In genomic region chr1:117519498-117520032, GRCm38 (mm10) we compare ENCODE assay signal across 9 mouse cellular contexts.
DNase-seq lines count a peak whose midpoint lies in the region; ATAC-seq and TF ChIP-seq lines count a peak whose summit lies in the region.
"Had no signal": no experiment of that assay in that cellular context is flagged by ENCODE, and none has a peak within 500 bp of the region (broad histone marks: within the 10 kb centered on the region; RNA-seq: fewer than 3 reads in every experiment).

No protein-coding gene starts in this region.

- no peak for TF ChIP-seq EP300 in CH12.LX (IDR thresholded peaks at IDR 0.05; ENCODE audit: low read length)

- DNase-seq in gastrocnemius, adult 2 months = no peak
- no peak for DNase-seq in gastrocnemius, adult 8-10 months (ENCODE audit: low spot score in 2 of 2)
- DNase-seq in CH12.LX (ENCODE audit: extremely low read depth) = no peak
- peak; percentile 4 for DNase-seq in embryonic facial prominence, embryonic 14.5 days (ENCODE audit: low spot score)
- peak; percentile 1 to 2 for DNase-seq in layer of hippocampus, postnatal 36 days
- no peak for DNase-seq in urinary bladder, postnatal 36 days (ENCODE audit: low spot score in 2 of 2)
- no peak for DNase-seq in urinary bladder, postnatal 14 days (ENCODE audit: low spot score)
- DNase-seq in gastrocnemius, postnatal 25 days = no peak

- no peak overlapping the region for H3K4me3 ChIP-seq in gastrocnemius, adult 2 months
- no peak overlapping the region for H3K4me3 ChIP-seq in CH12.LX (replicated peaks in 1 of 3; ENCODE audit: low read depth in 2 of 3, low read length in 2 of 3, poor library complexity in 1 of 3)
- no peak overlapping the region for H3K4me3 ChIP-seq in embryonic facial prominence, embryonic 14.5 days (ENCODE audit: low read depth, low read length)

- H3K27me3 ChIP-seq in CH12.LX (replicated peaks) = no peaks in the 10 kb centered on the region
- H3K27me3 ChIP-seq in embryonic facial prominence, embryonic 14.5 days (replicated peaks; ENCODE audit: control insufficient read depth, insufficient read depth, low read length) = no peaks in the 10 kb centered on the region

- H3K9me3 ChIP-seq in CH12.LX (replicated peaks; ENCODE audit: low read length) = peaks cover 11% of the 10 kb centered on the region
- no peaks in the 10 kb centered on the region for H3K9me3 ChIP-seq in embryonic facial prominence, embryonic 14.5 days (ENCODE audit: control insufficient read depth, low read length)

- no peak for ATAC-seq in embryonic facial prominence, embryonic 14.5 days (ENCODE audit: low read depth)

- no peaks in the 10 kb centered on the region for H3K36me3 ChIP-seq in CH12.LX (replicated peaks in 1 of 2; ENCODE audit: control insufficient read depth in 1 of 2, insufficient read depth in 1 of 2, low read length in 1 of 2)
- H3K36me3 ChIP-seq in embryonic facial prominence, embryonic 14.5 days (ENCODE audit: control insufficient read depth, insufficient read depth, low read length) = no peaks in the 10 kb centered on the region

- no peak overlapping the region for H3K9ac ChIP-seq in CH12.LX (ENCODE audit: insufficient read depth, low read depth)
- no peak overlapping the region for H3K9ac ChIP-seq in embryonic facial prominence, embryonic 14.5 days (ENCODE audit: low read depth, low read length)
- H3K9ac ChIP-seq: liver, embryonic 14.5 days had no signal

- in situ Hi-C loops in CH12.LX (cut with MboI; ENCODE audit: low pct_ligation_motif_present, low pct_unique_long_range_greater_than_20kb, low sequenced_read_pairs) = no loop called here

- TF ChIP-seq POLR2A in CH12.LX (IDR thresholded peaks at IDR 0.05; ENCODE audit: low read depth, low read length) = no peak

- WGBS in embryonic facial prominence, embryonic 14.5 days = 19% methylated on average over 5 of the region's 5 CpGs

- intact Hi-C loops in gastrocnemius, adult 2 months (cut with DNase I) = no loop called here

- H3K4me2 ChIP-seq in CH12.LX (ENCODE audit: insufficient read depth, low read depth, poor library complexity, severe bottlenecking) = no peak overlapping the region
- H3K4me2 ChIP-seq in embryonic facial prominence, embryonic 14.5 days (ENCODE audit: low read depth, low read length) = no peak overlapping the region

- H3K4me1 ChIP-seq in CH12.LX (ENCODE audit: control insufficient read depth in 1 of 2, insufficient read depth in 2 of 2) = no peaks in the 10 kb centered on the region
- no peaks in the 10 kb centered on the region for H3K4me1 ChIP-seq in embryonic facial prominence, embryonic 14.5 days (ENCODE audit: control insufficient read depth, insufficient read depth, low read length)

- no peak overlapping the region for H3K27ac ChIP-seq in gastrocnemius, adult 2 months
- H3K27ac ChIP-seq in CH12.LX (ENCODE audit: insufficient read depth, low read depth) = no peak overlapping the region
- H3K27ac ChIP-seq in embryonic facial prominence, embryonic 14.5 days (replicated peaks; ENCODE audit: low read depth, low read length) = no peak overlapping the region
- H3K27ac ChIP-seq: liver, embryonic 14.5 days had no signal

- TF ChIP-seq CTCF in gastrocnemius, adult 2 months (IDR thresholded peaks at IDR 0.05) = peak; percentile 15; the same call in 1 of the 2 replicates
- TF ChIP-seq CTCF in CH12.LX (conservative IDR thresholded peaks at IDR 0.05 in 1 of 2, IDR thresholded peaks at IDR 0.05 in 1 of 2; ENCODE audit: low read depth in 2 of 2, low read length in 2 of 2) = peak in 1 of 2 experiments; percentile 24; a peak in 2 of 4 replicates

- no peaks in the 10 kb centered on the region for H3K79me2 ChIP-seq in CH12.LX (replicated peaks; ENCODE audit: control insufficient read depth, extremely low read depth, insufficient read depth, poor library complexity, severe bottlenecking)

- TF ChIP-seq RAD21 in CH12.LX (IDR thresholded peaks at IDR 0.05; ENCODE audit: low read depth, low read length) = peak; percentile 29

- dilution Hi-C loops in CH12.LX (cut with MboI; ENCODE audit: extremely low pct_ligation_motif_present, extremely low pct_unique_long_range_greater_than_20kb, low sequenced_read_pairs) = no loop called here

TF ChIP-seq in CH12.LX, 34 proteins besides CTCF, POLR2A, EP300 and RAD21:
- no peak for TF ChIP-seq GABPA (IDR thresholded peaks at IDR 0.05; ENCODE audit: insufficient replicate concordance, low read depth, low read length)
- TF ChIP-seq MAFK (IDR thresholded peaks at IDR 0.05; ENCODE audit: insufficient replicate concordance, low read length) = no peak
- no peak for TF ChIP-seq ZKSCAN1 (IDR thresholded peaks at IDR 0.05; ENCODE audit: borderline replicate concordance, low read depth, low read length)
- no peak for TF ChIP-seq ELF1 (IDR thresholded peaks at IDR 0.05; ENCODE audit: low read depth, low read length)
- no peak for TF ChIP-seq MEF2A (IDR thresholded peaks at IDR 0.05; ENCODE audit: borderline replicate concordance, low read depth, low read length)
- no peak for TF ChIP-seq ZC3H11A (IDR thresholded peaks at IDR 0.05; ENCODE audit: low read depth, low read length)
TF ChIP-seq in CH12.LX: peak in this region for 0.

Comparison
In these comparisons a context has a peak if more than half of its experiments do, and no peak if none do; other contexts are left out.
1. DNase-seq: peak in embryonic facial prominence, embryonic 14.5 days (single experiment) and layer of hippocampus, postnatal 36 days (2 of 2); none in gastrocnemius, adult 2 months (single experiment), gastrocnemius, adult 8-10 months (0 of 2), CH12.LX (single experiment), urinary bladder, postnatal 36 days (0 of 2), urinary bladder, postnatal 14 days (single experiment) and gastrocnemius, postnatal 25 days (single experiment).